Mouse (Mus musculus) MEL (cell line): ENCODE measurements around the gene Pgpep1l. TPM values are rescaled to one million over a fixed set of nuclear protein-coding genes. Genes with fewer than 3 reads are reported as not detected.

Experiments
- DNase-seq: peaks from one replicate; pipeline ENCODE4 v3.0.0; 2011; ENCODE audit warnings: low read depth, low spot score
- H3K27ac ChIP-seq: 2 replicates; pipeline ENCODE4 v1.5.1; 2012; ENCODE audit warnings: low read depth, mild to moderate bottlenecking, control low read depth, low read length, moderate library complexity; ENCODE audit not compliant: control insufficient read depth
- H3K27me3 ChIP-seq, 2 experiments: fragments of 150-350 bp in 1 of 2; sonication (generic) in 1 of 2; 2 replicates each; pipeline ENCODE4 v1.6.1; 2012; ENCODE audit warnings: low read length in 2 of 2, mild to moderate bottlenecking in 2 of 2, improper control_type of control experiment in 1 of 2, moderate library complexity in 1 of 2; ENCODE audit not compliant: insufficient read depth in 2 of 2, control insufficient read depth in 1 of 2
- H3K36me3 ChIP-seq, 2 experiments: 2 replicates each; pipeline ENCODE4 v1.6.1; 2012 to 2014; ENCODE audit warnings: low read length in 2 of 2, improper control_type of control experiment in 1 of 2, inconsistent platforms in 1 of 2, mild to moderate bottlenecking in 1 of 2; ENCODE audit not compliant: insufficient read depth in 2 of 2, control insufficient read depth in 1 of 2
- H3K4me1 ChIP-seq, 2 experiments: fragments of 150-350 bp in 1 of 2; sonication (generic) in 1 of 2; 2 replicates each; pipeline ENCODE4 v1.6.1; 2012; ENCODE audit warnings: low read length in 2 of 2, improper control_type of control experiment in 1 of 2, mild to moderate bottlenecking in 1 of 2; ENCODE audit not compliant: insufficient read depth in 2 of 2, control insufficient read depth in 1 of 2
- H3K4me3 ChIP-seq, 2 experiments: fragments of 150-350 bp in 1 of 2; sonication (generic) in 1 of 2; 2 replicates each; pipeline ENCODE4 v1.5.1; 2012; ENCODE audit warnings: low read depth in 2 of 2, low read length in 2 of 2, mild to moderate bottlenecking in 2 of 2, moderate library complexity in 2 of 2, control low read depth in 1 of 2, improper control_type of control experiment in 1 of 2; ENCODE audit not compliant: control insufficient read depth in 1 of 2, insufficient read depth in 1 of 2
- H3K79me2 ChIP-seq: 2 replicates; pipeline ENCODE4 v1.6.1; 2012; ENCODE audit warnings: mild to moderate bottlenecking, low read length, moderate library complexity; ENCODE audit not compliant: control insufficient read depth, poor library complexity, insufficient read depth
- H3K9ac ChIP-seq: 2 replicates; pipeline ENCODE4 v1.6.1; 2012; ENCODE audit warnings: low read depth, mild to moderate bottlenecking, control low read depth, low read length, moderate library complexity; ENCODE audit not compliant: control insufficient read depth, poor library complexity, severe bottlenecking
- H3K9me3 ChIP-seq: fragments of 150-350 bp; sonication (generic); replicated peaks from 2 replicates; pipeline ENCODE4 v1.6.1; 2012; ENCODE audit warnings: mild to moderate bottlenecking, low read length, improper control_type of control experiment, moderate library complexity; ENCODE audit not compliant: insufficient read depth
- BHLHE40 ChIP-seq: IDR thresholded peaks from 2 replicates; pipeline ENCODE4 v1.6.1; 2012; ENCODE audit warnings: low read depth, mild to moderate bottlenecking, inconsistent platforms, low read length, improper control_type of control experiment, borderline replicate concordance
- CHD1 ChIP-seq: IDR thresholded peaks from 2 replicates; pipeline ENCODE4 v1.6.1; 2012; ENCODE audit warnings: low read depth, mild to moderate bottlenecking, inconsistent platforms, low read length, improper control_type of control experiment
- CHD2 ChIP-seq: IDR thresholded peaks from 2 replicates; pipeline ENCODE4 v1.6.1; 2011; ENCODE audit warnings: low read length, improper control_type of control experiment
- CTCF ChIP-seq, 3 experiments: IDR thresholded peaks in 2 of 3; conservative IDR thresholded peaks in 1 of 3; 2 replicates each; pipeline ENCODE4 v1.5.1; 2011 to 2012; ENCODE audit warnings: low read length in 3 of 3, low read depth in 2 of 3, mild to moderate bottlenecking in 2 of 3, improper control_type of control experiment in 1 of 3, inconsistent platforms in 1 of 3, mixed read lengths in 1 of 3, moderate library complexity in 1 of 3; ENCODE audit not compliant: control insufficient read depth in 1 of 3, insufficient read depth in 1 of 3, poor library complexity in 1 of 3, severe bottlenecking in 1 of 3
- ETS1 ChIP-seq: IDR thresholded peaks from 2 replicates; pipeline ENCODE4 v1.6.1; 2012; ENCODE audit warnings: low read depth, mild to moderate bottlenecking, inconsistent platforms, low read length, improper control_type of control experiment, moderate library complexity
- GATA1 ChIP-seq: IDR thresholded peaks from 2 replicates; pipeline ENCODE4 v1.6.1; 2011; ENCODE audit warnings: low read depth, low read length, improper control_type of control experiment
- KAT2A ChIP-seq: conservative IDR thresholded peaks from 2 replicates; pipeline ENCODE4 v1.6.1; 2012; ENCODE audit warnings: low read depth, low read length, improper control_type of control experiment, inconsistent platforms
- MEF2A ChIP-seq: IDR thresholded peaks from 2 replicates; pipeline ENCODE4 v1.6.1; 2014; ENCODE audit warnings: low read depth, mild to moderate bottlenecking, inconsistent platforms, low read length, improper control_type of control experiment; ENCODE audit not compliant: poor library complexity, insufficient replicate concordance, severe bottlenecking; ENCODE audit errors: extremely low read depth
- MXI1 ChIP-seq: IDR thresholded peaks from 2 replicates; pipeline ENCODE4 v1.6.1; 2011; ENCODE audit warnings: mild to moderate bottlenecking, low read depth, low read length, improper control_type of control experiment
- NRF1 ChIP-seq: IDR thresholded peaks from 2 replicates; pipeline ENCODE4 v1.6.1; 2014; ENCODE audit warnings: low read depth, mild to moderate bottlenecking, inconsistent platforms, low read length, improper control_type of control experiment, moderate library complexity; ENCODE audit not compliant: poor library complexity, insufficient read depth, severe bottlenecking
- POLR2A ChIP-seq, 2 experiments: IDR thresholded peaks; 2 replicates each; pipeline ENCODE4 v1.6.1; 2011 to 2012; ENCODE audit warnings: low read length in 2 of 2, mild to moderate bottlenecking in 2 of 2, control low read depth in 1 of 2, improper control_type of control experiment in 1 of 2, low read depth in 1 of 2, moderate library complexity in 1 of 2; ENCODE audit not compliant: control insufficient read depth in 1 of 2, insufficient read depth in 1 of 2, poor library complexity in 1 of 2
- POLR2AphosphoS5 ChIP-seq: IDR thresholded peaks from 2 replicates; pipeline ENCODE4 v1.6.1; 2012; ENCODE audit warnings: low read depth, borderline replicate concordance, mild to moderate bottlenecking, inconsistent platforms, low read length, moderate library complexity, mixed read lengths
- RAD21 ChIP-seq: IDR thresholded peaks from 2 replicates; pipeline ENCODE4 v1.6.1; 2011; ENCODE audit warnings: mild to moderate bottlenecking, low read depth, low read length, improper control_type of control experiment
- TAL1 ChIP-seq: IDR thresholded peaks from 2 replicates; pipeline ENCODE4 v1.6.1; 2012; ENCODE audit warnings: mild to moderate bottlenecking, inconsistent platforms, low read length, moderate library complexity, mixed read lengths
- TBP ChIP-seq: IDR thresholded peaks from 2 replicates; pipeline ENCODE4 v1.8.0; 2011; ENCODE audit warnings: low read depth, low read length, improper control_type of control experiment
- TCF12 ChIP-seq: IDR thresholded peaks from 2 replicates; pipeline ENCODE4 v1.6.1; 2014; ENCODE audit warnings: low read depth, mild to moderate bottlenecking, inconsistent platforms, low read length, improper control_type of control experiment, moderate library complexity
- UBTF ChIP-seq: IDR thresholded peaks from 2 replicates; pipeline ENCODE4 v1.6.1; 2012; ENCODE audit warnings: low read depth, mild to moderate bottlenecking, inconsistent platforms, low read length, improper control_type of control experiment, moderate library complexity, borderline replicate concordance; ENCODE audit not compliant: insufficient read depth
- USF1 ChIP-seq: IDR thresholded peaks from 2 replicates; pipeline ENCODE4 v1.6.1; 2014; ENCODE audit warnings: low read depth, mild to moderate bottlenecking, inconsistent platforms, low read length, improper control_type of control experiment, moderate library complexity
- ZC3H11A ChIP-seq: IDR thresholded peaks from 2 replicates; pipeline ENCODE4 v1.6.1; 2012; ENCODE audit warnings: low read depth, mild to moderate bottlenecking, inconsistent platforms, low read length, improper control_type of control experiment
- ZKSCAN1 ChIP-seq: IDR thresholded peaks from 2 replicates; pipeline ENCODE4 v1.6.1; 2012; ENCODE audit warnings: low read depth, mild to moderate bottlenecking, inconsistent platforms, low read length, improper control_type of control experiment, moderate library complexity
- ZMIZ1 ChIP-seq: IDR thresholded peaks from 2 replicates; pipeline ENCODE4 v1.6.1; 2012; ENCODE audit warnings: low read depth, mild to moderate bottlenecking, inconsistent platforms, low read length, improper control_type of control experiment, moderate library complexity
- ZNF384 ChIP-seq: IDR thresholded peaks from 2 replicates; pipeline ENCODE4 v1.6.1; 2012; ENCODE audit warnings: low read depth, mild to moderate bottlenecking, inconsistent platforms, low read length, improper control_type of control experiment
- polyA plus RNA-seq, 2 experiments: library from polyadenylated mRNA; stranded (reverse) in 1 of 2; unstranded in 1 of 2; fragments of >175 nt in 1 of 2; fragments of >200 nt in 1 of 2; gene quantifications; 2 replicates each; pipeline versions ENCODE4 v1.2.1 to v1.2.4; 2012; ENCODE audit warnings: low replicate concordance in 2 of 2, low read depth in 1 of 2; ENCODE audit not compliant: insufficient read length in 2 of 2, insufficient read depth in 1 of 2, missing spikeins in 1 of 2
- total RNA-seq: library from RNA; depleted of rRNA; stranded (reverse); fragments of 300-350 nt; gene quantifications from 2 replicates; pipeline ENCODE4 v1.2.3, GENCODE M21; 2012

Gene Pgpep1l
- total and polyA plus RNA-seq, 3 experiments = not detected

DNA sequence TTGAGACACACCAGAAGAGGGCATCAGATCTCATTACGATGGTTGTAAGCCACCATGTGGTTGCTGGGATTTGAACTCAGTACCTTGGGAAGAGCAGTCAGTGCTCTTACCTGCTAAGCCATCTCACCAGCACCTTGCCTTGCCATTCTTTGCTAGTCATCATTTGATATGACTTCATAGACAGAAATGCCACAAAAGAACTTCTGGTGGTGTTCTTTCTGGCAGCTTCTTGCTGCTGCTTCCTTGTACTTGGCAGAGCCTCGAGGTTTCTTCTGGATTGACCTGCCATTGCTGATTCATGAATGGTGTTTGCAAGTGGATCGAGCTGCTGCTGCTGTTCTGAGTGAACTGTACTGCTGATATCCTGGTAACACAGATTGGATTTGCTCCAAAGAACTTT lies 13.1 kb downstream of the Pgpep1l start:
- Histone ChIP-seq H3K27me3 (0 out of 4 replicates have a peak, but pooled peaks cover 0 to 2% of the 10 kb centered on the region in 2 experiments), H3K9me3 (no peaks in the 10 kb centered on the region), H3K4me3 (no peak overlapping the region), H3K36me3 (no peaks in the 10 kb centered on the region), H3K27ac (no peak overlapping the region), H3K79me2 (no peaks in the 10 kb centered on the region), H3K4me1 (no peaks in the 10 kb centered on the region), H3K9ac (no peak overlapping the region)
- no peak for DNase-seq
- TF ChIP-seq ZC3H11A = no peak
- no peak for TF ChIP-seq MEF2A
- no peak for TF ChIP-seq TCF12
- no peak for TF ChIP-seq RAD21
- TF ChIP-seq TBP = no peak
- no peak for TF ChIP-seq CHD1
- no peak for TF ChIP-seq KAT2A
- TF ChIP-seq CHD2 = no peak

DNA sequence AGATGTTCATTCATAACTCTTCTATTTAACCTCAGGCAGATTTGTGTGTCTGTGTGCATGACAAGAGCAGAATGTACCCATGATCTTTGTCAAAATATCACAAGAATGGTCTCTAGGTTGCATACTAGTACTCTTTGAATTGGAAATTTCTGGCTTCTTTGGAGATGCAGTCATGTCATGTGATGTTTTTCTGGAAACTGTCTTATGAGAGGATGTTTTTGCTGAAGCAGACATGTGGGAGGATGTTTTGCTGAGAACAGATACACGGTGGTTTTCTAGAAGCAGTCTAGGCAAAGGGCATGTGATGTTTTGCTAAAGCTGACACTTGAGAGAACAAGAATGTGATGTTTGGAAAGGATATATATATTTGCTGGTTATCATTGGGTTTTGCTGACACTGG lies 13.6 kb downstream of the Pgpep1l start:
- H3K27me3 ChIP-seq = 0 out of 4 replicates have a peak, but pooled peaks cover 0 to 2% of the 10 kb centered on the region in 2 experiments
- no peaks in the 10 kb centered on the region for H3K4me1 ChIP-seq
- H3K4me3 ChIP-seq = no peak overlapping the region
- no peak overlapping the region for H3K9ac ChIP-seq
- H3K36me3 ChIP-seq = no peaks in the 10 kb centered on the region
- H3K9me3 ChIP-seq = no peaks in the 10 kb centered on the region
- no peak overlapping the region for H3K27ac ChIP-seq
- TF ChIP-seq CHD2 = no peak
- no peak for TF ChIP-seq TAL1
- no peak for TF ChIP-seq GATA1
- no peak for TF ChIP-seq CTCF (IDR thresholded peaks at IDR 0.05 in 2 of 3, conservative IDR thresholded peaks at IDR 0.05 in 1 of 3; ENCODE audit: control insufficient read depth in 1 of 3, insufficient read depth in 1 of 3, low read depth in 2 of 3, low read length in 3 of 3, poor library complexity in 1 of 3, severe bottlenecking in 1 of 3)
- TF ChIP-seq UBTF = no peak
- no peak for TF ChIP-seq BHLHE40
- TF ChIP-seq ZMIZ1 = no peak
- TF ChIP-seq MXI1 = no peak
- no peak for TF ChIP-seq ETS1
- TF ChIP-seq USF1 = no peak
- no peak for TF ChIP-seq KAT2A
- TF ChIP-seq ZNF384 = no peak
- no peak for TF ChIP-seq MEF2A
- no peak for TF ChIP-seq POLR2A (IDR thresholded peaks at IDR 0.05; ENCODE audit: control insufficient read depth in 1 of 2, insufficient read depth in 1 of 2, low read depth in 1 of 2, low read length in 2 of 2, poor library complexity in 1 of 2)
- TF ChIP-seq RAD21 = no peak
- TF ChIP-seq ZKSCAN1 = no peak
- TF ChIP-seq POLR2AphosphoS5 = no peak
- no peak for TF ChIP-seq NRF1
- H3K79me2 ChIP-seq = no peaks in the 10 kb centered on the region
- no peak for DNase-seq
